Mouse (Mus musculus): ENCODE measurements around the gene Rin2.

DNA sequence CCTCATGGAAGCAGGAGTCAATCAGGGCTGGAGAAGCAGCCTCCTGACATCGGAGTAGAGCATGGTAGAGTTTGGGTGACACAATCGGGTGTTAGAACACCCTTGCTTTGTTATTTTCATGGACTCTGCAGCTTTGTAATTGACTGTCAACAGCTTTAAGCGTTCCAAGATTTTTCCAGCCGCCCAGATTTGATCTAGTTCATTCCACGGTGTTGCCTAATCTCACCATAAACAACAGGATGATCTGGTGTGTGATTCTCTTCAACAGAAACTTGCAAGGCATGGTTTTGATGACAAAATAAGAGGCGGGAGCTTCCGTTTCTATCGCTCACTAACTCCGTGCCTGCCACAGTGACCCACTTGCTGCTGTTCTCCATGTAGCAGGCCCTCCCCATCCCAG, 180.8 kb downstream of the Rin2 start:
- TF ChIP-seq CTCF (IDR thresholded peaks at IDR 0.05; ENCODE audit: low read depth, low read length), result no peak
- no peak for TF ChIP-seq TAL1 (conservative IDR thresholded peaks at IDR 0.05; ENCODE audit: low read depth, low read length)
- no peak for TF ChIP-seq GATA2 (IDR thresholded peaks at IDR 0.05; ENCODE audit: borderline replicate concordance, low read depth, low read length)

Measured in G1E (cell line).